Mouse (Mus musculus) spleen, postnatal 10 days (tissue): ENCODE results near the gene Dhrs3.
A peak's percentile ranks its signal among the peaks of the same experiment; 100 is the strongest.

ENCODE experiments used
- DNase-seq, 2 experiments: peaks; one replicate each; pipeline ENCODE4 v3.0.0; 2021 to 2022; ENCODE audit warnings: low spot score in 2 of 2

Gene Dhrs3

GRCm38 (mm10) chr4:144898036-144898649 lies 5.5 kb downstream of the Dhrs3 start:
- DNase-seq, result no peak

- DNase-seq, result no peak
These were observed 6.1 kb downstream of the Dhrs3 start for GRCm38 (mm10) chr4:144898737-144899136.

- DNase-seq, result no peak
These were observed 9.0 kb downstream of the Dhrs3 start for GRCm38 (mm10) chr4:144901561-144902111.

- no peak for DNase-seq
These were observed 10.5 kb downstream of the Dhrs3 start for GRCm38 (mm10) chr4:144903088-144903487.

- no peak for DNase-seq
These were observed 11.3 kb downstream of the Dhrs3 start for GRCm38 (mm10) chr4:144903932-144904331.

- no peak for DNase-seq
These were observed 12.5 kb downstream of the Dhrs3 start for GRCm38 (mm10) chr4:144905128-144905527.

GRCm38 (mm10) chr4:144906001-144906889 lies 13.6 kb downstream of the Dhrs3 start:
- peak in 1 of 2 experiments; percentile 37 for DNase-seq

- no peak for DNase-seq
These were observed 14.5 kb downstream of the Dhrs3 start for GRCm38 (mm10) chr4:144906978-144907703.

- DNase-seq, result no peak
These were observed 16.2 kb downstream of the Dhrs3 start for GRCm38 (mm10) chr4:144908825-144909224.

- no peak for DNase-seq
These were observed 17.7 kb downstream of the Dhrs3 start for GRCm38 (mm10) chr4:144910281-144910680.

GRCm38 (mm10) chr4:144913298-144914152 lies 20.9 kb downstream of the Dhrs3 start:
- DNase-seq, result no peak

GRCm38 (mm10) chr4:144916520-144916919 lies 23.9 kb downstream of the Dhrs3 start:
- DNase-seq, result no peak

GRCm38 (mm10) chr4:144917101-144917500 lies 24.5 kb downstream of the Dhrs3 start:
- no peak for DNase-seq

GRCm38 (mm10) chr4:144918501-144918900 lies 25.9 kb downstream of the Dhrs3 start:
- no peak for DNase-seq

GRCm38 (mm10) chr4:144928693-144929436 lies 36.2 kb downstream of the Dhrs3 start:
- no peak for DNase-seq

GRCm38 (mm10) chr4:144929811-144930221 lies 37.2 kb downstream of the Dhrs3 start:
- DNase-seq, result no peak

GRCm38 (mm10) chr4:144930366-144930765 lies 37.7 kb downstream of the Dhrs3 start:
- DNase-seq, result no peak

GRCm38 (mm10) chr4:144931167-144931566 lies 38.5 kb downstream of the Dhrs3 start:
- DNase-seq, result no peak

- no peak for DNase-seq
These were observed 41.9 kb downstream of the Dhrs3 start for GRCm38 (mm10) chr4:144934501-144934900.

GRCm38 (mm10) chr4:144936563-144937154 lies 44.0 kb downstream of the Dhrs3 start:
- DNase-seq, result no peak
